Mouse (Mus musculus): Measurements from ENCODE around the gene Mrpl12.

DNA sequence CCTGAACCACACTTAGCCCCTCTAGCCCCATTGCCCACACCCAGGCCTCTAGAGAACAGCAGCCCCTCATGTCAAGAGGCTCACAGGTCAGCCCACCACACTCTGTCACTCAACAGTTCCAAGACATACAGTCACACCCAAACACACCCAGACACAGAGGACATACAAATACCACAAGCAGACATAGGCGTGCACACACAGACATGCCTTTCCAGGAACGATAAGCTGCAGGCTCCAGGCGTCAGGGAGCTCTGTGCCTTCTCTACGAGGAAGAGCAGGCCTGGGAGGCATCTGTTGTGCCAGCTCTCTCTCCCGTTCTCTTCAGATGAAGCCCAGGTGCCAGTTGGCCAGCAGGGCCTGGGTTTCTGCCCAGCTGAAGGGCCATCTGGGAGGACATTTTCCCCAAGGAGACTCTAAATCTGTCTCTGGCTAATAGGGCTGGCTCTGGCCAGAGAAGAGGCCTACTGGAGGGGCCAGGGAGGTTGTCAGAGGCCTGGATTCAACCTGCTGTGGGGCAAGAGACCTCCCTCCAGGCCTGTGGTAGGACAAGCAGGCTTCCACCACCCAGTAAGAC lies 36.6 kb downstream of the Mrpl12 start:
- TF ChIP-seq TCF12 (IDR thresholded peaks at IDR 0.05; ENCODE audit: insufficient read depth, poor library complexity, severe bottlenecking) (no peak), POLR2A (IDR thresholded peaks at IDR 0.05; ENCODE audit: insufficient read length, low read depth) (no peak), E2F4 (IDR thresholded peaks at IDR 0.05; ENCODE audit: insufficient read depth) (no peak), POLR2AphosphoS2 (IDR thresholded peaks at IDR 0.05; ENCODE audit: insufficient read length, low read depth) (no peak), MAX (IDR thresholded peaks at IDR 0.05; ENCODE audit: low read depth) (no peak), MYOD1 (IDR thresholded peaks at IDR 0.05; ENCODE audit: control insufficient read depth in 1 of 3, insufficient read length in 2 of 3, low read depth in 2 of 3) (no peak), USF1 (IDR thresholded peaks at IDR 0.05; ENCODE audit: low read depth) (no peak), MYOG (IDR thresholded peaks at IDR 0.05; ENCODE audit: control insufficient read depth in 1 of 3, insufficient read depth in 1 of 3, insufficient read length in 2 of 3, low read depth in 2 of 3) (peak in 1 of 3 experiments; percentile 48), CEBPB (IDR thresholded peaks at IDR 0.05; ENCODE audit: insufficient read depth, poor library complexity, severe bottlenecking) (no peak), SRF (IDR thresholded peaks at IDR 0.05; ENCODE audit: control insufficient read depth, insufficient read length, low read depth) (no peak)
